In the genomic region with DNA sequence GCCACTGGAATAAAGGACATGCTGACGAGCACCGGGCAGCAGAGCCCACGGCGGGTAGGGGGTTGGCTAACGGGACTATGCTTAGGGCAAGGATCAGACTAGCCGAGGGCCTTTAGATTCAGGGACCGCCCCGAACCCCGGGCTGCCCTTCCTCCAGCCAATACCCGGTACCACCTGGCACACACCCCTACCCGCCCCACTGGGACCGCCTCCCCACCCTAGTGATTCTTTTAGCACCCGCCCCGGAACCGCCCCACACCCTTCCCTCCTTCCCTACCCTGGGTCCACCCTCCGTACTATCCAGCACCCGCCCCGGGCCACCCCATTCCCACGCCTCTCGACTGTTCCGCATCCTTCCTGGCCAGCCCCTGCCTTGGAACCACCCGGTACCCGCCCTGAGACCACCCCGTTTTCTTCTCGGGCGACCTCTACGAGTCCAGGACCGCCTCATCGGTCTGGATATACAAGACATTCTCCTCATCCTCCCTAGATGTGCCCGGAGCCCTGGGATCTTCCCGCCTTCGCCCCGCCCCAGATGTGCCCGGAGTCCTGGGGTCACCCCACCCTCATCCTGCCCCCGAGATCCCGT, we compare ENCODE assay signal across 8 mouse cellular contexts. TPM values are rescaled to one million over a fixed set of nuclear protein-coding genes. Genes with fewer than 3 reads are reported as not detected.
DNase-seq lines count a peak whose midpoint lies in the region; ATAC-seq and TF ChIP-seq lines count a peak whose summit lies in the region.

No protein-coding gene starts in this region.

- no peak for TF ChIP-seq EP300 in ES-Bruce4 (IDR thresholded peaks at IDR 0.05; ENCODE audit: insufficient read depth, low read depth, low read length)
- peak; percentile 61; the same call in 1 of the 2 replicates for TF ChIP-seq EP300 in liver, postnatal 0 days (IDR thresholded peaks at IDR 0.05; ENCODE audit: low read depth)

- H3K4me3 ChIP-seq in ES-Bruce4 (ENCODE audit: low read depth, low read length): peak overlapping the region; percentile 95
- H3K4me3 ChIP-seq in forebrain, embryonic 16.5 days (replicated peaks; ENCODE audit: low read length): peak overlapping the region; percentile 55
- H3K4me3 ChIP-seq in liver, postnatal 0 days (ENCODE audit: low read depth, low read length): peak overlapping the region; percentile 65
- peak overlapping the region; percentile 47 for H3K4me3 ChIP-seq in neural tube, embryonic 14.5 days (ENCODE audit: low read depth, low read length)

- H3K27ac ChIP-seq in ES-Bruce4 (ENCODE audit: insufficient read depth, low read length): peak overlapping the region; percentile 82
- no peak overlapping the region for H3K27ac ChIP-seq in forebrain, embryonic 16.5 days (ENCODE audit: low read length)
- peak overlapping the region; percentile 97 for H3K27ac ChIP-seq in liver, postnatal 0 days (ENCODE audit: low read depth)
- no peak overlapping the region for H3K27ac ChIP-seq in neural tube, embryonic 14.5 days (ENCODE audit: low read depth, low read length)

- peak; percentile 87 for ATAC-seq in forebrain, embryonic 16.5 days
- peak; percentile 87 for ATAC-seq in liver, postnatal 0 days
- peak; percentile 90 for ATAC-seq in neural tube, embryonic 14.5 days (ENCODE audit: low read depth)

- TF ChIP-seq CTCF in ES-Bruce4 (IDR thresholded peaks at IDR 0.05; ENCODE audit: low read depth, low read length): no peak
- no peak for TF ChIP-seq CTCF in liver, postnatal 0 days (IDR thresholded peaks at IDR 0.05; ENCODE audit: low read depth)

- no peaks in the 10 kb centered on the region for H3K9me3 ChIP-seq in ES-Bruce4 (replicated peaks; ENCODE audit: control insufficient read depth, insufficient read depth, low read length, poor library complexity, severe bottlenecking)
- no peaks in the 10 kb centered on the region for H3K9me3 ChIP-seq in forebrain, embryonic 16.5 days (ENCODE audit: control insufficient read depth, low read length)
- no peaks in the 10 kb centered on the region for H3K9me3 ChIP-seq in liver, postnatal 0 days (ENCODE audit: low read length)
- H3K9me3 ChIP-seq in neural tube, embryonic 14.5 days (ENCODE audit: control insufficient read depth, low read length): no peaks in the 10 kb centered on the region

- H3K9ac ChIP-seq in ES-Bruce4 (ENCODE audit: low read depth, poor library complexity, severe bottlenecking): peak overlapping the region; percentile 71
- peak overlapping the region; percentile 72 for H3K9ac ChIP-seq in forebrain, embryonic 16.5 days (replicated peaks; ENCODE audit: low read depth, low read length)
- H3K9ac ChIP-seq in liver, postnatal 0 days (replicated peaks): peak overlapping the region; percentile 79
- H3K9ac ChIP-seq in neural tube, embryonic 14.5 days (replicated peaks; ENCODE audit: low read depth, low read length): peak overlapping the region; percentile 69

- no peaks in the 10 kb centered on the region for H3K36me3 ChIP-seq in ES-Bruce4 (ENCODE audit: control insufficient read depth, insufficient read depth, low read length, poor library complexity, severe bottlenecking)
- no peaks in the 10 kb centered on the region for H3K36me3 ChIP-seq in forebrain, embryonic 16.5 days (ENCODE audit: control insufficient read depth, insufficient read depth)
- 0 out of 2 replicates have a peak, but pooled peaks cover 5% of the 10 kb centered on the region for H3K36me3 ChIP-seq in liver, postnatal 0 days (replicated peaks; ENCODE audit: insufficient read depth, low read length)
- no peaks in the 10 kb centered on the region for H3K36me3 ChIP-seq in neural tube, embryonic 14.5 days (ENCODE audit: control insufficient read depth, insufficient read depth, low read length)

- peak overlapping the region; percentile 95 for H3K4me2 ChIP-seq in forebrain, embryonic 16.5 days (ENCODE audit: low read length)
- peak overlapping the region; percentile 95 for H3K4me2 ChIP-seq in liver, postnatal 0 days (ENCODE audit: low read depth, low read length)
- peak overlapping the region; percentile 97 for H3K4me2 ChIP-seq in neural tube, embryonic 14.5 days (ENCODE audit: low read depth, low read length)

- no peaks in the 10 kb centered on the region for H3K4me1 ChIP-seq in ES-Bruce4 (ENCODE audit: control insufficient read depth, insufficient read depth, low read length)
- H3K4me1 ChIP-seq in forebrain, embryonic 16.5 days (replicated peaks; ENCODE audit: control insufficient read depth, insufficient read depth, low read length): peaks cover 10% of the 10 kb centered on the region; the same call in 1 of the 2 replicates
- H3K4me1 ChIP-seq in liver, postnatal 0 days (ENCODE audit: insufficient read depth): peaks cover 25% of the 10 kb centered on the region
- H3K4me1 ChIP-seq in neural tube, embryonic 14.5 days (ENCODE audit: control insufficient read depth, insufficient read depth, low read length): peaks cover 6% of the 10 kb centered on the region

- intact Hi-C loops in heart, postnatal 36 days (cut with DNase I): loop anchor here (2.0 kb wide), 1 partner anchor 83 kb away; a partner anchor contains a TSS

- no peak for TF ChIP-seq POLR2A in ES-Bruce4 (IDR thresholded peaks at IDR 0.05; ENCODE audit: insufficient read depth, low read length)

- under 1% methylated on average over 34 of the region's 36 CpGs for WGBS in forebrain, embryonic 16.5 days
- WGBS in liver, postnatal 0 days (ENCODE audit: insufficient replicate concordance): under 1% methylated on average over 32 of the region's 36 CpGs
- WGBS in neural tube, embryonic 14.5 days: 1% methylated on average over 32 of the region's 36 CpGs

- H3K27me3 ChIP-seq in ES-Bruce4 (ENCODE audit: control insufficient read depth, insufficient read depth, low read length, poor library complexity, severe bottlenecking): no peaks in the 10 kb centered on the region
- no peaks in the 10 kb centered on the region for H3K27me3 ChIP-seq in forebrain, embryonic 16.5 days (replicated peaks; ENCODE audit: control insufficient read depth, insufficient read depth, low read length)
- H3K27me3 ChIP-seq in liver, postnatal 0 days (ENCODE audit: insufficient read depth, low read length): no peaks in the 10 kb centered on the region
- no peaks in the 10 kb centered on the region for H3K27me3 ChIP-seq in neural tube, embryonic 14.5 days (ENCODE audit: control insufficient read depth, insufficient read depth, low read length)

- peak; percentile 82 for DNase-seq in cerebellum, adult 11-12 months
- DNase-seq in heart, postnatal 36 days: peak; percentile 74 to 82
- DNase-seq in layer of hippocampus, adult 18-20 months (ENCODE audit: low spot score in 2 of 2): peak; percentile 69 to 85
- peak; percentile 90 for DNase-seq in liver, postnatal 0 days
- DNase-seq in testis, postnatal 10 days (ENCODE audit: low spot score): peak; percentile 84

RNA-seq across cellular contexts. Expression of a gene that starts 0.7 kb away (rescaled TPM):
- polyA plus RNA-seq in ES-Bruce4 (2011; ENCODE audit: insufficient read depth, insufficient read length, low read depth, missing spikeins): 23.8 and 24.6 TPM in 2 replicates
- 8.3 and 10.1 TPM in 2 replicates for polyA plus RNA-seq in forebrain, embryonic 16.5 days (2015; fragmentation: Nextera tagmentation; extraction: Ambion mirVana)
- total RNA-seq in heart, postnatal 36 days (2021): 10 to 100 TPM; 19.8 to 22.6 TPM
- 10 to 100 TPM; 22.9 to 23.7 TPM for total RNA-seq in layer of hippocampus, adult 18-20 months (2021)
- polyA plus RNA-seq in liver, postnatal 0 days (2015; fragmentation: Nextera tagmentation; extraction: Ambion mirVana): 265 and 296 TPM in 2 replicates
- polyA plus RNA-seq in neural tube, embryonic 14.5 days (2014; fragmentation: Nextera tagmentation; extraction: Ambion mirVana): 10.0 and 10.7 TPM in 2 replicates

Comparison
In these comparisons a context has a peak if more than half of its experiments do, and no peak if none do; other contexts are left out.
1. H3K27ac ChIP-seq: peak in ES-Bruce4 (single experiment) and liver, postnatal 0 days (single experiment); none in forebrain, embryonic 16.5 days (single experiment) and neural tube, embryonic 14.5 days (single experiment).
2. RNA of a gene that starts 0.7 kb away (polyA plus RNA-seq): 265 to 296 TPM in liver, postnatal 0 days; 23.8 to 24.6 TPM in ES-Bruce4, 10.0 to 10.7 TPM in neural tube, embryonic 14.5 days and 8.3 to 10.1 TPM in forebrain, embryonic 16.5 days; every median in the first group is over 10 times any median in the second.
3. Peak in every context shown above with its lines, with median percentiles within 50 percentile points of each other: H3K4me3 ChIP-seq, H3K9ac ChIP-seq, DNase-seq, ATAC-seq and H3K4me2 ChIP-seq.